Mouse (Mus musculus) forebrain, postnatal 0 days (tissue): ENCODE data around the gene Psg17. TPM values are rescaled to one million over a fixed set of nuclear protein-coding genes. Genes with fewer than 3 reads are reported as not detected.
"Not testable (repeated sequence)": the region's sequence is repeated elsewhere in the genome, so short reads cannot be mapped to it uniquely, and the experiment has no call there.

Experiments used
- ATAC-seq: fragments of 200-750 bp; cut with Nextera tagmentation; 2 replicates; pipeline ENCODE4 v1.8.0; 2017; ENCODE audit warnings: mild to moderate bottlenecking, moderate library complexity
- DNase-seq: peaks from one replicate; pipeline ENCODE4 v3.0.0-alpha.2; 2015
- H3K27ac ChIP-seq: fragments of 300-500 bp; sonication (generic); 2 replicates; pipeline ENCODE4 v1.5.1; 2014; ENCODE audit warnings: low read depth, mild to moderate bottlenecking, antibody characterized with exemption, low read length, moderate library complexity, mixed read lengths
- H3K27me3 ChIP-seq: fragments of 300-500 bp; sonication (generic); 2 replicates; pipeline ENCODE4 v1.6.1; 2014; ENCODE audit warnings: mild to moderate bottlenecking, low read length, mixed read lengths; ENCODE audit not compliant: insufficient read depth
- H3K36me3 ChIP-seq: fragments of 300-500 bp; sonication (generic); 2 replicates; pipeline ENCODE4 v1.6.1; 2014; ENCODE audit warnings: mild to moderate bottlenecking, moderate library complexity; ENCODE audit not compliant: insufficient read depth
- H3K4me1 ChIP-seq: fragments of 300-500 bp; sonication (generic); 2 replicates; pipeline ENCODE4 v1.6.1; 2014; ENCODE audit warnings: antibody characterized with exemption; ENCODE audit not compliant: insufficient read depth
- H3K4me2 ChIP-seq: fragments of 300-500 bp; sonication (generic); 2 replicates; pipeline ENCODE4 v1.6.1; 2014; ENCODE audit warnings: low read depth, mild to moderate bottlenecking, moderate library complexity
- H3K4me3 ChIP-seq: fragments of 300-500 bp; sonication (generic); 2 replicates; pipeline ENCODE4 v1.5.1; 2014; ENCODE audit warnings: low read depth, low read length, mixed read lengths
- H3K9ac ChIP-seq: fragments of 300-500 bp; sonication (generic); 2 replicates; pipeline ENCODE4 v1.6.1; 2014; ENCODE audit warnings: mild to moderate bottlenecking
- H3K9me3 ChIP-seq: fragments of 300-500 bp; sonication (generic); 2 replicates; pipeline ENCODE4 v1.6.1; 2016; ENCODE audit warnings: low read length
- CTCF ChIP-seq: sonication (generic); IDR thresholded peaks from 2 replicates; pipeline ENCODE4 v1.5.1; 2016; ENCODE audit warnings: antibody characterized with exemption, control low read depth, low read depth
- WGBS: fragments of 180-500 bp; shearing (Covaris S2); extraction: QIAGEN DNeasy Blood & Tissue Kit; methylation state at CpG from one replicate; pipeline ENCODE4 v1.1.7; 2014; 5-methylcytosine and 5-hydroxymethylcytosine counted together
- polyA plus RNA-seq: library from polyadenylated mRNA; unstranded; fragments of >200 nt; fragmentation: Nextera tagmentation; extraction: Ambion mirVana; gene quantifications from 2 replicates; pipeline ENCODE4 v1.2.1, GENCODE M21; 2015
- total RNA-seq: library from RNA; depleted of rRNA; stranded (reverse); fragments of >200 nt; gene quantifications from 2 replicates; pipeline ENCODE4 v1.2.3, GENCODE M21; 2014; rRNA removed

The Psg17 gene
- not detected in 2 replicates for total RNA-seq
- not detected in 2 replicates for polyA plus RNA-seq

GRCm38 (mm10) chr7:18821507-18821906, at the start of gene Psg17:
Psg17 (minus strand) TSS chr7:18821607.
- H3K4me2 ChIP-seq, result no peak within 1 kb of the TSS
- no peak within 1 kb of the TSS for H3K27ac ChIP-seq
- H3K36me3 ChIP-seq, result no peaks in the 10 kb centered on the region
- no peaks in the 10 kb centered on the region for H3K27me3 ChIP-seq
- no peaks in the 10 kb centered on the region for H3K4me1 ChIP-seq
- 70% methylated on average over 3 of the region's 3 CpGs for WGBS
- no peak within 1 kb of the TSS for H3K4me3 ChIP-seq
- DNase-seq (no peak), ATAC-seq (no peak)
- H3K9me3 ChIP-seq, result no peaks in the 10 kb centered on the region
- TF ChIP-seq CTCF, result no peak
- H3K9ac ChIP-seq, result no peak within 1 kb of the TSS

GRCm38 (mm10) chr7:18871031-18871430, 49.6 kb upstream of the Psg17 start, which contains the start of gene Pglyrp1:
Pglyrp1 (plus strand) TSS chr7:18871331.
- H3K9ac ChIP-seq, H3K9me3 ChIP-seq, H3K36me3 ChIP-seq, H3K4me3 ChIP-seq, ATAC-seq, H3K4me2 ChIP-seq, DNase-seq, H3K4me1 ChIP-seq, H3K27ac ChIP-seq, H3K27me3 ChIP-seq: not testable (repeated sequence)
- WGBS, result no CpG with 5 or more reads among the region's 8 CpGs

GRCm38 (mm10) chr7:18868491-18868890, 47.1 kb upstream of the Psg17 start:
- Histone ChIP-seq H3K4me1 (no peaks in the 10 kb centered on the region), H3K9ac (no peak overlapping the region), H3K4me2 (no peak overlapping the region), H3K4me3 (no peak overlapping the region), H3K9me3 (no peaks in the 10 kb centered on the region), H3K36me3 (no peaks in the 10 kb centered on the region), H3K27ac (no peak overlapping the region), H3K27me3 (no peaks in the 10 kb centered on the region)
- no peak for ATAC-seq
- 91% methylated on average over 2 of the region's 2 CpGs for WGBS
- no peak for DNase-seq
- TF ChIP-seq CTCF, result no peak

GRCm38 (mm10) chr7:18862801-18863200, 41.4 kb upstream of the Psg17 start:
- ATAC-seq (no peak), DNase-seq (no peak)
- no peak overlapping the region for H3K27ac ChIP-seq
- H3K4me3 ChIP-seq, result no peak overlapping the region
- H3K9me3 ChIP-seq, result no peaks in the 10 kb centered on the region
- 85% methylated on average over 6 of the region's 6 CpGs for WGBS
- no peak overlapping the region for H3K4me2 ChIP-seq
- no peak overlapping the region for H3K9ac ChIP-seq
- H3K36me3 ChIP-seq, result no peaks in the 10 kb centered on the region
- H3K27me3 ChIP-seq, result no peaks in the 10 kb centered on the region
- H3K4me1 ChIP-seq, result no peaks in the 10 kb centered on the region
- no peak for TF ChIP-seq CTCF

- Histone ChIP-seq H3K9me3 (no peaks in the 10 kb centered on the region), H3K27ac (no peak overlapping the region), H3K27me3 (no peaks in the 10 kb centered on the region), H3K36me3 (no peaks in the 10 kb centered on the region), H3K9ac (no peak overlapping the region), H3K4me1 (no peaks in the 10 kb centered on the region), H3K4me2 (no peak overlapping the region), H3K4me3 (no peak overlapping the region)
- TF ChIP-seq CTCF, result no peak
- 77% methylated on average over 5 of the region's 5 CpGs for WGBS
- DNase-seq (no peak), ATAC-seq (no peak)
Observed at GRCm38 (mm10) chr7:18858310-18858916, 37.0 kb upstream of the Psg17 start.

- Histone ChIP-seq H3K4me2 (no peak overlapping the region), H3K4me1 (no peaks in the 10 kb centered on the region), H3K9ac (no peak overlapping the region), H3K4me3 (no peak overlapping the region), H3K9me3 (no peaks in the 10 kb centered on the region), H3K27ac (no peak overlapping the region), H3K27me3 (no peaks in the 10 kb centered on the region), H3K36me3 (no peaks in the 10 kb centered on the region)
- TF ChIP-seq CTCF, result no peak
- DNase-seq (no peak), ATAC-seq (no peak)
- 86% methylated on average over 1 of the region's 1 CpGs for WGBS
Observed at GRCm38 (mm10) chr7:18848395-18848794, 27.0 kb upstream of the Psg17 start.

- no peaks in the 10 kb centered on the region for H3K36me3 ChIP-seq
- TF ChIP-seq CTCF, result no peak
Observed at GRCm38 (mm10) chr7:18844811-18845210, 23.4 kb upstream of the Psg17 start.

More at GRCm38 (mm10) chr7:18844811-18845210, 23.4 kb upstream of the Psg17 start:
- WGBS, result 54% methylated on average over 5 of the region's 5 CpGs
- H3K9me3 ChIP-seq, result no peaks in the 10 kb centered on the region
- no peak overlapping the region for H3K9ac ChIP-seq
- H3K4me2 ChIP-seq, result no peak overlapping the region
- no peaks in the 10 kb centered on the region for H3K4me1 ChIP-seq
- no peaks in the 10 kb centered on the region for H3K27me3 ChIP-seq
- no peak for ATAC-seq
- no peak overlapping the region for H3K4me3 ChIP-seq
- DNase-seq, result no peak
- H3K27ac ChIP-seq, result no peak overlapping the region
